Mouse (Mus musculus) lung, embryonic 14.5 days (tissue): ENCODE measurements at regions not wholly inside any gene's neighbourhood (a gene's known extent, or its start where the extent isn't known, plus 50 kb on each side); places are given as distances from the start of the nearest gene placed in this dataset.

ENCODE experiments used
- ATAC-seq: fragments of 200-750 bp; cut with Nextera tagmentation; 2 replicates; pipeline ENCODE4 v1.8.0; 2017; ENCODE audit warnings: mild to moderate bottlenecking, moderate TSS enrichment, moderate library complexity; ENCODE audit not compliant: insufficient read depth
- DNase-seq: peaks from one replicate; pipeline ENCODE4 v3.0.0-alpha.2; 2015
- H3K27ac ChIP-seq: fragments of 300-500 bp; sonication (generic); 2 replicates; pipeline ENCODE4 v1.5.1; 2014; ENCODE audit warnings: low read depth, mild to moderate bottlenecking, moderate library complexity
- H3K27me3 ChIP-seq: fragments of 300-500 bp; sonication (generic); 2 replicates; pipeline ENCODE4 v1.6.1; 2014; ENCODE audit warnings: low read length, control low read depth; ENCODE audit not compliant: insufficient read depth
- H3K36me3 ChIP-seq: fragments of 300-500 bp; sonication (generic); 2 replicates; pipeline ENCODE4 v1.6.1; 2014; ENCODE audit warnings: control low read depth; ENCODE audit not compliant: insufficient read depth
- H3K4me1 ChIP-seq: fragments of 300-500 bp; sonication (generic); 2 replicates; pipeline ENCODE4 v1.6.1; 2014; ENCODE audit warnings: antibody characterized with exemption, control low read depth; ENCODE audit not compliant: insufficient read depth
- H3K4me2 ChIP-seq: fragments of 300-500 bp; sonication (generic); 2 replicates; pipeline ENCODE4 v1.6.1; 2014; ENCODE audit warnings: mild to moderate bottlenecking
- H3K4me3 ChIP-seq: fragments of 300-500 bp; sonication (generic); 2 replicates; pipeline ENCODE4 v1.5.1; 2014; ENCODE audit warnings: low read depth, low read length
- H3K9ac ChIP-seq: fragments of 300-500 bp; sonication (generic); 2 replicates; pipeline ENCODE4 v1.6.1; 2014
- H3K9me3 ChIP-seq: fragments of 300-500 bp; sonication (generic); 2 replicates; pipeline ENCODE4 v1.6.1; 2016; ENCODE audit warnings: low read depth, low read length, control low read depth
- CTCF ChIP-seq: IDR thresholded peaks from 2 replicates; pipeline ENCODE4 v1.5.1; 2016; ENCODE audit warnings: antibody characterized with exemption, low read depth
- WGBS: fragments of 180-500 bp; shearing (Covaris S2); extraction: QIAGEN DNeasy Blood & Tissue Kit; methylation state at CpG from one replicate; pipeline ENCODE4 v1.1.7; 2014; 5-methylcytosine and 5-hydroxymethylcytosine counted together

DNA sequence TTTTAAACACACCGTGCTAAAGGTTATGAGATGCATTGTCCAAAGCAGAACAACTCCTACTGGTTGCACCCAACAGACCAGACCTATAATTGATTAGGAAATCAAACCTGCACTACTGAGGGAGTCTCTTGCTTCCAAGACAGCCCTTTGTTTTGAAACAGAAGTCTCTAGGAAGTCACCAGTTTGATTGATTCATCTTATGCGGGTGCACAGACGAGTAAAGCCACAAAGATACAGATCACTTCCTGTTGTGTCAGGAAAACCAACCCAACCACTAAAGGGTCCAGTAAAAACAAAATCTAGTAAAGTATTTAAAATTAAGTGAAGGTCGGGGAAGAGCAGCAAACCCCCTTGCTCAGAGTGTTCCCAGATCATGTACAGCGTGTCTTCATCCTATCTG is 58.3 kb upstream of the N6amt1 start:
- no peak for TF ChIP-seq CTCF
- ATAC-seq: no peak
- H3K36me3 ChIP-seq: no peaks in the 10 kb centered on the region
- 74% methylated on average over 5 of the region's 5 CpGs for WGBS
- no peak overlapping the region for H3K9ac ChIP-seq
- no peaks in the 10 kb centered on the region for H3K27me3 ChIP-seq
- H3K9me3 ChIP-seq: no peaks in the 10 kb centered on the region
- H3K4me1 ChIP-seq: no peaks in the 10 kb centered on the region
- H3K27ac ChIP-seq: no peak overlapping the region
- no peak overlapping the region for H3K4me2 ChIP-seq
- H3K4me3 ChIP-seq: no peak overlapping the region
- no peak for DNase-seq

- Histone ChIP-seq H3K9me3 (no peaks in the 10 kb centered on the region), H3K36me3 (no peaks in the 10 kb centered on the region), H3K9ac (no peak overlapping the region), H3K27me3 (no peaks in the 10 kb centered on the region), H3K4me1 (no peaks in the 10 kb centered on the region), H3K4me3 (no peak overlapping the region), H3K4me2 (no peak overlapping the region), H3K27ac (no peak overlapping the region)
- WGBS: 81% methylated on average over 1 of the region's 1 CpGs
- TF ChIP-seq CTCF: no peak
- no peak for ATAC-seq
- no peak for DNase-seq
Observed at GRCm38 (mm10) chr16:87292826-87293225, 61.2 kb upstream of the N6amt1 start.

DNA sequence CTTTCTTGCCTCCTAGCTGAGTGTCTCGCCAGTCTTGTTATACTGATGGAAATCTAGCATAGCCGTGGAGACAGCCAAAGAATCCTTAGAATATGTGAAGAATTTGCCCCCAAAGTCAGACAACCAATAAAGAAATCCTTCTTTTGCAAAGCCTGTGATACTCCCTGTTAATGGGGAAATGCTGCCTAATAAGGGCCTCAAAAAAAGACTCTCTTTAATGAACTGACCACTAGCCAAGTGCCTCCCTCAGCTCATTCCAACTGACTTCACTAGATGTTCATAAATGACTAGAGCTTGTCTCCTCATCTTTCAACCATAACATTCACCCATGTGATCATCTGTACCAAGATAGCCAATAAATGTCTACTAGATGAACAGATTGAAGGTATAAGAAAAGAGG is 62.3 kb upstream of the N6amt1 start:
- no peak for TF ChIP-seq CTCF
- ATAC-seq: no peak
- no peak for DNase-seq
- Histone ChIP-seq H3K36me3 (no peaks in the 10 kb centered on the region), H3K4me3 (no peak overlapping the region), H3K4me2 (no peak overlapping the region), H3K27ac (no peak overlapping the region), H3K27me3 (no peaks in the 10 kb centered on the region), H3K9me3 (no peaks in the 10 kb centered on the region), H3K9ac (no peak overlapping the region), H3K4me1 (no peaks in the 10 kb centered on the region)
- 78% methylated on average over 2 of the region's 2 CpGs for WGBS

- 58% methylated on average over 2 of the region's 2 CpGs for WGBS
Observed at GRCm38 (mm10) chr16:87285639-87286038, 68.3 kb upstream of the N6amt1 start.

GRCm38 (mm10) chr16:87284835-87285510 is 69.0 kb upstream of the N6amt1 start:
- Histone ChIP-seq H3K36me3 (no peaks in the 10 kb centered on the region), H3K4me3 (no peak overlapping the region), H3K4me2 (no peak overlapping the region), H3K27me3 (no peaks in the 10 kb centered on the region), H3K9me3 (no peaks in the 10 kb centered on the region), H3K9ac (no peak overlapping the region), H3K4me1 (no peaks in the 10 kb centered on the region), H3K27ac (no peak overlapping the region)
- WGBS: 58% methylated on average over 7 of the region's 7 CpGs
- DNase-seq (peak; percentile 81), ATAC-seq (no peak)
- peak; percentile 64 for TF ChIP-seq CTCF

More at GRCm38 (mm10) chr16:87285639-87286038, 68.3 kb upstream of the N6amt1 start:
- Histone ChIP-seq H3K27ac (no peak overlapping the region), H3K4me3 (no peak overlapping the region), H3K4me2 (no peak overlapping the region), H3K9me3 (no peaks in the 10 kb centered on the region), H3K9ac (no peak overlapping the region), H3K36me3 (no peaks in the 10 kb centered on the region), H3K27me3 (no peaks in the 10 kb centered on the region), H3K4me1 (no peaks in the 10 kb centered on the region)
- ATAC-seq (no peak), DNase-seq (no peak)
- no peak for TF ChIP-seq CTCF

- no peaks in the 10 kb centered on the region for H3K27me3 ChIP-seq
- H3K9ac ChIP-seq: no peak overlapping the region
- H3K9me3 ChIP-seq: no peaks in the 10 kb centered on the region
- no peak overlapping the region for H3K4me2 ChIP-seq
- no peak overlapping the region for H3K27ac ChIP-seq
- H3K4me3 ChIP-seq: no peak overlapping the region
- no peaks in the 10 kb centered on the region for H3K4me1 ChIP-seq
- no peak for ATAC-seq
- no peaks in the 10 kb centered on the region for H3K36me3 ChIP-seq
- no peak for TF ChIP-seq CTCF
- DNase-seq: no peak
- 63% methylated on average over 1 of the region's 1 CpGs for WGBS
Observed at GRCm38 (mm10) chr16:87278518-87278917, 75.5 kb upstream of the N6amt1 start.

GRCm38 (mm10) chr16:87272363-87272762 is 81.6 kb upstream of the N6amt1 start:
- no peak overlapping the region for H3K4me2 ChIP-seq
- 83% methylated on average over 5 of the region's 5 CpGs for WGBS
- H3K4me3 ChIP-seq: no peak overlapping the region
- no peak for DNase-seq
- peaks cover 5% of the 10 kb centered on the region; the same call in 1 of the 2 replicates for H3K4me1 ChIP-seq
- H3K27ac ChIP-seq: no peak overlapping the region
- no peak for ATAC-seq
- H3K27me3 ChIP-seq: no peaks in the 10 kb centered on the region
- no peaks in the 10 kb centered on the region for H3K9me3 ChIP-seq
- no peaks in the 10 kb centered on the region for H3K36me3 ChIP-seq
- TF ChIP-seq CTCF: no peak
- H3K9ac ChIP-seq: no peak overlapping the region
